Mouse (Mus musculus): Measurements from ENCODE around the gene Eva1a.

DNA sequence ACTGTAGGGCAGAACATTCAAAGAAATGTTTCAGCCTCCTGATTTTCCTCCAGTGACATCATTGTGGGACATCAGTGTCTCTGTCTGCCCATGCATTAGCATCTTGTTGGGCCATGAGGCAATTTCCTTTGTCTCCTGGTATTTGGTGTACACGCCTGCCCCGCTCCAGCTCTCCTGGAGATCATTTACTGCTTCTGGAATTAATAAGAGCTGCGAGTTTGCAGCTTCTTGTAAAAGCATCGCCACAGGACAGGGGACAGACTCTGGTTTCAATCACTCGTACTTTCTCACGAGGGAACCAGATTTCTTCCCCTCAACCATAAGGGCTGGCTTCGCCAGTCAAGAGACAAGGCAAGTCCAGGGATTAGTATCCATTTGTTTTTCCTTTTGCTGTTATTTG is 3.6 kb upstream of the Eva1a start:
- TF ChIP-seq CTCF (IDR thresholded peaks at IDR 0.05; ENCODE audit: low read depth, low read length) (no peak), POLR2A (IDR thresholded peaks at IDR 0.05; ENCODE audit: extremely low read depth, insufficient read depth, low read length) (no peak)
